Mouse (Mus musculus) left cerebral cortex, postnatal 4 days (tissue): ENCODE data around the gene Lin54. TPM values are rescaled to one million over a fixed set of nuclear protein-coding genes. Genes with fewer than 3 reads are reported as not detected.
A peak's percentile ranks its signal among the peaks of the same experiment; 100 is the strongest.
"Not testable (repeated sequence)": the region's sequence is repeated elsewhere in the genome, so short reads cannot be mapped to it uniquely, and the experiment has no call there.

Experiments
- DNase-seq: peaks from one replicate; pipeline ENCODE4 v3.0.0-alpha.2; 2022
- intact Hi-C: fragments of 180-260 bp; cut with DNase I; formaldehyde crosslinking; loops from one replicate; pipeline ENCODE4 v1.15.1; 2025
- microRNA-seq: library from miRNA; unstranded; fragments of <30 nt; microRNA quantifications from one replicate; pipeline ENCODE4 v1.2.0, GENCODE M21; 2022
- total RNA-seq, 2 experiments: library from RNA; stranded (reverse); gene quantifications; 2 replicates each; pipeline ENCODE4 v1.2.3; 2021

The Lin54 gene
- total RNA-seq, 2 experiments from 2014 or later, result 18.4 to 18.6 TPM

DNA sequence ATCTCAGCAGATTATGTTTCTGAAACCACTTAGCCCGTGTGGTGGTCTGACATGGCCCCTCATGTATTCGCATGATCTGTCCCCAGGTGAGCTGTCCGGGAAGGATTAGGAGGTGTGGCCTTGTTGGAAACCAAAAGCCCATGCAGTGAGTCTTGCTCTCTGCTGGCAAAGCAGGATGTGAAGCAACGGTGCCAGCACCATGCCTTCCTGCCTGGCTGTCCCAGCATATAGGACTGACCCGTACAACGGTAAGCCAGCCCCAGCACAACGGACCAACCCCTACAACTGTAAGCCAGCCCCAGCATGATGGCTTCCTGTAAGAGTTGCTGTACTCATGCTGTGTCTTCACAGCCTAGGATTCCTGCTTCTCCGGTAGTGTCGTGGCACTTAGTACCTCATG, 73.2 kb downstream of the Lin54 start:
- intact Hi-C loops, result no loop called here
- no peak for DNase-seq

DNA sequence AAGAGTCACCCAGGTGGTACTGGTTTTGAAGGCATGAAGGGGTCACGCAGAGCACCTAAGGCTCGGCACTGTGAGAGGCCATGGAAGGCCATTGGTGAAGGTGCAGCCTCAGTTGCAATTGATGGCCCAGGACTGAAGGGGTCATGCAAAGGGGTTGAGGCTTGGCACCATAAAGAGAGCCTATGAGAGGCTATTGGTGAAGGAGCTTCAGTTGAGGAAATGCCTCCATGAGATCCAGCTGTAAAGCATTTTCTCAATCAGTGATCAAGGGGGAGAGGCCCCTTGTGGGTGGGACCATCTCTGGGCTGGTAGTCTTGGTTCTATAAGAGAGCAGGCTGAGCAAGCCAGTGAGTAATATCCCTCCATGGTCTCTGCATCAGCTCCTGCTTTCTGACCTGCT, 74.6 kb downstream of the Lin54 start:
- DNase-seq, intact Hi-C loops: not testable (repeated sequence)

DNA sequence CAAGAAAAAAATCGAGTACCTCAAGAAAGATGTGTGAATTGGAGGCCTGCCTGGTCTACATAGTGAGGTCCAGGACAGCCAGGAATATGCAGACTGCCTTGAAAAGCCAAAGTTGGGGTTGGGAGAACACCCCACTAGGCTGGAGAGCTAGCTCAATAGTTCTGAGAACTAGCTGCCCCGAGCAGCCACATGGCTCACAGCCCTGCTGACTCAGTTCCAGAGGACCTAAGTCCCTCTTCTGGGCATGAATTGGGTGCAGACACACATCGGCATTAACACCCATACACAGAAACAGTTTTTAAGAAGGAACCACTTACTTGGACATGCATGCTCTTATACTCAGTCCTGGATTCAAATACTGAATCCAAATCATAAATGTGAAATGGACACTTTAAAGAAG, 76.2 kb downstream of the Lin54 start:
- intact Hi-C loops, result no loop called here
- no peak for DNase-seq

DNA sequence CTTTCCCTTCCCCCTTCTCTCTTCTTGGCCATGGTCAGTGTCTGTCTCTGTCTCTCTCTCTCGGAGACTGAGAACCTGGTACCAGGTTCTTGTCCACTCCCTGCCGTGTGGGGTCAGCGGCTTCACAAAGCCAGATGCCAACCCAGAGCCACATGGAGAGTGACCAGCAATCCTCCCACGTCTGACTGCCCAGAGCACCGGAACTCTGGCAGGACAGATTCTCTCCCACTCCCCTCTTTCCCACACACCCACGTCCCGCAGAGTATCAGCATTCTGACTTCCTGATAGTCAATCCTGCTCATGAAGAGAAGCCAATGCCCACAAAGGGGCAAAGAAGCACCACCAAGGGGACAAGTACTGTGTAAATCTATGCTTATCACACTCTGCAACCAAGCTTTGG, 76.8 kb downstream of the Lin54 start:
- intact Hi-C loops, result no loop called here
- DNase-seq, result no peak

DNA sequence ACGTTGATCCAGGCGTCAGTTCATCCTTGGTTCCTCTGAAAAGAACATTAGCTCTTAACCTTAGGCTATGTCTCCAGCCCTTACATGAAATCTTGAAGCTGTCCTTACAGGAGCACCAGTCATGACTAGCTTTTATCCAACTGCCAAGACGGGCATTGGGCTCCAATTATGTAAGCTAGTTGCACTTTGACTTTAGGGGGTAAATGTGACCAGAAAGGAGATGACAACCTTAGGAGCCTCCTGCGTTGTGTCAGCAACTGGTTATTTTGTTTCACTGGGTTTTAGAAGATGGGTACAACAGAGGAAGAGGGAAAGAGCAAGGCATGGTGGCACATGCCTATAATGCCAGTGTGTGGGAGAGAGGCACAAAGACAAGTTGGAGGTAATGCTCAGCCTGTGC, 81.6 kb downstream of the Lin54 start:
- intact Hi-C loops, result no loop called here
- DNase-seq, result no peak

DNA sequence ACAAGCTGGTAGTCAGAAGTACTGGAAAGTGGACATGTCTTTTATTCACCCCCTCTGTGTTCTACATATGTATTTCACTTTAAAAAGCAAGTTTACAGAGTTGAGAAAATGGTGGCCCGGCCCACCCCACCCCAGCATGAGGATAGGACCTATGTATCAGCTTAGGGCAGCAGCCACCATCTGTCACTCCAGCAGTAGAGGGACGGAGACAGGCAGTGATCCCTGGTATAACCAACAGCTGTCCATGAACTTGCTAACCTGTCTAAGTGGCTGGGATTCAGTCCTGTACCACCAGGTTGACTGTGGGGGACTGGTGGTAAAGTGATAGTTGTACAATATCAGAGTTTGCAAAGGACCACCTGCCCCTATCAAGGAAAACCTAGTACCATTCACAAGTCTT, 82.4 kb downstream of the Lin54 start:
- intact Hi-C loops, result no loop called here

DNA sequence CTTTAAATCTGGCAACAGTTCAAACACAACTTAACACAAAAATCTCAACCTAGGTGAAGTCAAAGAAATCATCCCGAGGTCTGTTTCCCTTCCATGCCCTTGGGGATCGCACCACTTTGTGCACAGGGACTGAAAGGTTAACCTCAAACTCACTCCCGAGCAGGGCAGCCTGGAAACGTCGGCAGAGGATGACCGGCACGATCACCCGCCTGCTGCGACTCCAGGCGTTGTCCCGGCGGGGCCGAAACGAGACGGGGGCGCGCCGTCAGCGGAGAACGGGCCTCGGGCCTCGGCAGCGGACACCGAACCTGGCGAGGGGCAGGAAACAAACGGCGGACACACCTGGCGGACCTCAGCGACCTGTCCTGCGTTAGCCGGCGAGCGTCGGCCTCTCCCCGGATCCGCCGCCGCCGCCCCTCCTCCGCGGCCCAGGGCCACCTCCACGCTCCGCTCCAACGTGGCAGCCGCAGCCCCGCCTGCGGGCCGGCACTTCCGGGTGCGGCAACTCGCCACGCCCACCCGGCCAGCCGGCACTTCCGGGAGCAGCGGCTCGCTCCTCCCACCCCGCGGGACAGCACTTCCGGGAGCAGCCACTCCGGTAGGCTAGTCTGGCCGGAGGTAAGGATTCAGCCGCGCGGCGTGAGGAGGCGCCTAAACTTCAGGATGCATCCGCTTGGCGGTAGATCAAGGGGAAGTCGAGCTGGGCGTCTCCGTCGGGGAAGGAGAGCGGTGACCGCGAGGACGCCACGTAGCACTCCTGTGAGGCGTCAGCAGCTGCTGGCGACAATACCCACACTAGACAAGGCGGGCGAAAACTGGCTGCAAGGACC, 84.5 kb downstream of the Lin54 start, which contains the start of gene Sec31a:
Sec31a (minus strand) TSS at position 474 of the 830 bp plus-strand sequence.
- DNase-seq, result peak; percentile 98
- intact Hi-C loops, result no loop called here

More for the DNA sequence above, 82.4 kb downstream of the Lin54 start:
- no peak for DNase-seq

DNA sequence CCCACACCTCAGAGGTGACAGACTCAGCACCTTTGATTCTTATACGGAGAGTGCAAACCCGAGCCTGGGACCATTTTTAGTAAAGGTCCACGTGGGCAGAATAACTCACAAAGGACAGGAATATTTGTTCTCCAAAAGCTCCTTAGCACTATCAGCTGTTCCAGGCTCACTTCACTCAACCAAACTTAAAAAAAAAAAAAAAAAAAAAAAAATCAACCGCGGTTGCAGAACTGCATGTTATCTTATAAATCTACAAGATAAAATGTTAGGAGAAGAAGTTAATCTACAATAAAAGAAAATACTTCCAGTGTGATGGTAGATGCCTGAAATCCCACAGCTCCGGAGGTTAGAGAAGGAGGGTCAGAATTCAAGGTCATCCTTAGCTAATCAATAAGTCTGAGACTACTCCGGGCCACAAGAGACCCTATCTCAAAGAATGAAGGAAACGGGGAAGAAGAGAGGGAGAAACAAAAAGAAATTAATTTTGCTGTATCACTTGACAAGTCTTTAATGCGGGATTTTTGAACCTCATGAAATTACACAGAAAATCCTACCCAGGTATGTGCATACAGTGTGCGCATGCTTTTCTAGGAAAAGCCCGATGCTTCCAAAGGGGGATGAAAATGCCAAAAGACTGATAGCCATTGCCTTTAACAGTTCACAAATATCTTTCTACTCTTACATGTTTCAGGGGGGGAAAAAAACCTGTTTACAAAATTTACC, 85.8 kb downstream of the Lin54 start:
- DNase-seq, result no peak
- intact Hi-C loops, result no loop called here

DNA sequence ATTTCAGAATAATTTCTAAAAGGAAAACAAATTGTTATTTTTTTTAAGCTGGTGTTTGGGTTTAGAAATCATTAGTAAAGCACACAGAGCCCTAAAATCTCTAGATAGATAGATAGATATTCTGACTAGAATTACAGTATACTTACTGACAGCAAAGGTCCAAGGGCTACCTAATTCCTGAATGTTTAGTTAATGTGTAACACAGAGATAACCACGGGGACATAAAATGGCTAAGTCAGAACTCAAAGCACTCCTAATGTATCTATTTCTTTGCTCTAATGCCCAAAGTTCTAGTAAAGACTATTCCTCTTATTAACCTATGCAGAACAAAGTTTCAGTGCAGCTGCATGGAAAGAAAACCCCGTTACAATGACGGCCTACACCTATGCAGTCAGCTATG, 87.6 kb downstream of the Lin54 start:
- intact Hi-C loops, result no loop called here
- DNase-seq, result no peak

DNA sequence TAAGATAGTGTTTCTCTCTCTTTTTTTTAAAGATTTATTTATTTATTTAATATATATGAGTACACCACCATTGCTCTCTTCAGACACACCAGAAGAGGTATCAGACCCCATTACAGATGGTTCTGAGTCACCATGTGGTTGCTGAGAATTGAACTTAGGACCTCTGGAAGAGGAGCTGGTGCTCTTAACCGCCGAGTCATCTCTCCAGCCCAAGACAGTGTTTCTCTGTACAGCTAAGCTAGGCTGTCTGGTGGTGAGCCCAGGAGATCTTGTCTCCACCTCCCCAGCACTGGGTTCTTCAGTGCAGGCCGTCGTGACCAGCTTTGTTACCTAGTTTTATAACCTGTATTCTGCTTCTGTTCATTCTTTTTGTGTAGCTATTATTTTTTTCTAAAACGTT, 90.2 kb downstream of the Lin54 start:
- no peak for DNase-seq
- intact Hi-C loops, result no loop called here

DNA sequence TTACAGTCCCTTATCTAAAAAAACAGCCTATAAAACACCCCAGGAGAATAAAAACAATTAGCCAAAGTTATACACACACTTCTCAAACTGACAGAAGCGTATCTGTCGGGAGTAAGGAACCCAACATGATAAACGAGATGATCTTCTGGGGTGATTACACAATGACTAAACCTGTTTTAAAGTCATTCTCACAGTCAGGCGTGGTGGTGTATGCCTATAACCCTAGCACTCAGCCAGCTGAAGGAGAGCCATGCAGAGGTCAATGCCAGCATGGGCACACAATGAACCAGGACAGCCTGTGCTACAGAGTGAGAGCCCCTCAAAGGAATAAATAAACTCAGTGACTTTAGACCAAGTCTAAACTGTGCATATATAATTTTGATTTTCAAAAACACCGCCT, 92.0 kb downstream of the Lin54 start:
- no peak for DNase-seq
- intact Hi-C loops, result no loop called here

DNA sequence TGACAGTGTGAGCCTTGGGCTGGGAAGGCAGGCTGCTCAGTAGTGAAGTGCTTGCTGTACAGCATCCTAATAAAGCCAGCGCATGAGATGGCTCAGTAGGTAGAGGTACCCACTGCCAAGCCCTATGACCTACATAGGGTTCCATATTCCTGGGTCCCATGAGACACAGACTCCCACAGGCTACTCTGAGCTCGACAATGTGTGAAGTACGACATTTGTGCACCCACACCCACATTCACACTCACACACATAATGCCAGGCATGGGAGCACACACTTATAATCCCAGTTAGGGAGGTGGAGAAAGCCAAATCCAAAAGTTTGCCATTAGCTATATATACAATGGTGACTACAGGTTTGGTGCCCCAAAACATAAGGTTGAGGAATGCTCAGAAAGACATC, 103.7 kb downstream of the Lin54 start:
- DNase-seq, result no peak
- intact Hi-C loops, result no loop called here

DNA sequence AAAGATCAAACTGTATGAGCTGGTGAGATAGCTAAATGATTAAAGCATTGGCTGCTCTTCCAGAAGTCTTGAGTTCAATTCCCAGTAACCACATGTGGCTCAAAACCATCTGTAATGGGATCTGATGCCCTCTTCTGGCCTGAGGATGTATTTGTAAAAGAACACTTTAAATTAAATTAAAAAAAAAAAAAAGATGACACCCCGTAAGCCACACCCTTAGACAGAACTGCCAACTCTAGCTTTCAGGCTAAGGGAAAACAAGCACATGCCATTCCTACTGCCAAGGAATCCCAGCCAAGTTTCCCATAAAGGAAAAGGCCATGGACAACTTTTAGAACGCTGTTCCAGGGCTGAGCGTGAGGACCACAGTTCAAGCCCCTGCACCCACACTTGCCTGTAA, 106.8 kb downstream of the Lin54 start:
- intact Hi-C loops, result loop anchor here (5.0 kb wide), 1 partner anchor 384 kb away; no protein-coding TSS in a partner anchor

DNA sequence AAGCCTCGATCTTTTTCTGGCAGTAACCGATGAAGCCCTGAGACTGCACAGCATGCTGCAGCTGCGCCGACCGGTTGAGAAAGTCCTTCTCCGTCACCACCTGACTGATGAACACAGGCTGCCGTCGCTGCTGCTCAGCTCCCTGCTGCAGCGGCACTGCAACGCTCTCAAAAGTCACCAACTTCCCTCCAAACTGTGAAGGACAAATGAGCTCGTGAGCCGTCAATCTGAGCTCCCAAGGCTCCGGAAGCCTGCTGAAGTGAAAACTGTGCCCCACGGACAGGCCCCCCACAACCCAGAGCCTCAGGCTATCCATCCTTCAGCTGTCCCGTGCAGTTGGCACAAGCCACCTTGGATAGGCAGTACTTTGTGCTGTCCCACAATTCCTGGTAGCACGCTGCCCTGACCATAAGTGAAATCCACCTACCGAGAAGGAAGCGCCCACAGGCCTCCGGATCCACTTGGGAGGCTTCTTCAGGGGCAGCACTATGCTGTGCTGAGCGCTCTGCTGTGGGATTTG, 107.9 kb downstream of the Lin54 start:
- intact Hi-C loops, result loop anchor here (5.0 kb wide), 1 partner anchor 385 kb away; no protein-coding TSS in a partner anchor

More for the DNA sequence above, 106.8 kb downstream of the Lin54 start:
- no peak for DNase-seq

More for the DNA sequence above, 107.9 kb downstream of the Lin54 start:
- no peak for DNase-seq

Small RNA genes within 50 kb of the gene (microRNA-seq; reads per million reads assigned to microRNA genes)
- gene Gm23222, result not detected

Other genes with a start within 250 kb of the Lin54 start
- gene Sec31a, start 84.4 kb downstream of the Lin54 start, total RNA-seq, result 100 to 1,000 TPM; 104 to 115 TPM
- 10 to 100 TPM; 80.3 to 83.3 TPM for gene Cops4, start 17.7 kb upstream of the Lin54 start, total RNA-seq
- gene Plac8, start 71.6 kb upstream of the Lin54 start, total RNA-seq, result 1 to 10 TPM in 1 of 2 experiments, not detected in 1; 1.9 TPM
- gene Coq2, start 174.5 kb upstream of the Lin54 start, total RNA-seq, result 10 to 100 TPM; 47.0 to 47.7 TPM
- under 1 TPM; 0.38 to 0.50 TPM for gene Hpse, start 219.1 kb upstream of the Lin54 start, total RNA-seq